Mouse (Mus musculus) bone marrow macrophage, adult 2 months (primary cell): ENCODE results near the gene Rsl24d1. TPM values are rescaled to one million over a fixed set of nuclear protein-coding genes. Genes with fewer than 3 reads are reported as not detected.
"Not testable (repeated sequence)": the region's sequence is repeated elsewhere in the genome, so short reads cannot be mapped to it uniquely, and the experiment has no call there.

Source experiments
- H3K27ac ChIP-seq: 2 replicates; pipeline ENCODE4 v1.5.1; 2012; ENCODE audit warnings: low read depth, low read length; ENCODE audit not compliant: insufficient read depth
- H3K4me1 ChIP-seq: 2 replicates; pipeline ENCODE4 v1.6.1; 2012; ENCODE audit warnings: low read length; ENCODE audit not compliant: control insufficient read depth, insufficient read depth
- H3K4me3 ChIP-seq: 2 replicates; pipeline ENCODE4 v1.5.1; 2012; ENCODE audit warnings: mild to moderate bottlenecking, low read length, moderate library complexity; ENCODE audit not compliant: insufficient read depth
- CTCF ChIP-seq: IDR thresholded peaks from 2 replicates; pipeline ENCODE4 v1.5.1; 2012; ENCODE audit warnings: low read depth, mild to moderate bottlenecking, low read length, moderate library complexity
- POLR2A ChIP-seq: IDR thresholded peaks from 2 replicates; pipeline ENCODE4 v1.6.1; 2012; ENCODE audit warnings: mild to moderate bottlenecking, low read depth, low read length, borderline replicate concordance
- polyA plus RNA-seq: library from polyadenylated mRNA; stranded (reverse); fragments of >200 nt; gene quantifications from 2 replicates; pipeline ENCODE4 v1.2.4, GENCODE M21; 2012; ENCODE audit not compliant: missing spikeins, insufficient read depth, insufficient read length

The Rsl24d1 gene
- polyA plus RNA-seq = 50.6 and 51.3 TPM in 2 replicates

- H3K4me3 ChIP-seq = peak within 1 kb of the TSS; percentile 100
These were observed at the start of gene Rsl24d1 for GRCm38 (mm10) chr9:73112919-73113906. Gene Rsl24d1, plus strand, starts transcription at chr9:73113426.

GRCm38 (mm10) chr9:73063621-73064290 lies 49.5 kb upstream of the Rsl24d1 start:
- no peak overlapping the region for H3K27ac ChIP-seq
- TF ChIP-seq CTCF (no peak), POLR2A (no peak)
- no peaks in the 10 kb centered on the region for H3K4me1 ChIP-seq
- no peak overlapping the region for H3K4me3 ChIP-seq

More at GRCm38 (mm10) chr9:73112919-73113906, at the start of gene Rsl24d1:
- H3K27ac ChIP-seq = peak within 1 kb of the TSS; percentile 63
- TF ChIP-seq POLR2A (no peak), CTCF (no peak)
- H3K4me1 ChIP-seq = peaks cover 8% of the 10 kb centered on the region

- TF ChIP-seq CTCF = no peak
- TF ChIP-seq POLR2A = no peak
- peaks cover 5% of the 10 kb centered on the region for H3K4me1 ChIP-seq
- no peak overlapping the region for H3K4me3 ChIP-seq
- no peak overlapping the region for H3K27ac ChIP-seq
These were observed 46.1 kb upstream of the Rsl24d1 start for GRCm38 (mm10) chr9:73067086-73067485.

GRCm38 (mm10) chr9:73068230-73068679 lies 45.0 kb upstream of the Rsl24d1 start:
- Histone ChIP-seq H3K4me1 (peaks cover 5% of the 10 kb centered on the region), H3K27ac (no peak overlapping the region), H3K4me3 (no peak overlapping the region)
- no peak for TF ChIP-seq CTCF
- TF ChIP-seq POLR2A = no peak

- TF ChIP-seq POLR2A (no peak), CTCF (no peak)
- H3K4me3 ChIP-seq = no peak overlapping the region
- H3K27ac ChIP-seq = no peak overlapping the region
- peaks cover 5% of the 10 kb centered on the region for H3K4me1 ChIP-seq
These were observed 44.5 kb upstream of the Rsl24d1 start for GRCm38 (mm10) chr9:73068688-73069087.

GRCm38 (mm10) chr9:73070971-73071659 lies 42.1 kb upstream of the Rsl24d1 start:
- no peak for TF ChIP-seq POLR2A
- TF ChIP-seq CTCF = 0 out of 2 replicates have a peak, but pooled peaks have one; percentile 21
- Histone ChIP-seq H3K4me1 (peaks cover 5% of the 10 kb centered on the region), H3K4me3 (no peak overlapping the region), H3K27ac (no peak overlapping the region)

- Histone ChIP-seq H3K4me1 (peaks cover 5% of the 10 kb centered on the region), H3K27ac (no peak overlapping the region), H3K4me3 (no peak overlapping the region)
- TF ChIP-seq CTCF = no peak
- TF ChIP-seq POLR2A = no peak
These were observed 40.8 kb upstream of the Rsl24d1 start for GRCm38 (mm10) chr9:73072426-73072825.

- Histone ChIP-seq H3K4me3 (no peak overlapping the region), H3K4me1 (peaks cover 5% of the 10 kb centered on the region), H3K27ac (no peak overlapping the region)
- TF ChIP-seq POLR2A = no peak
- TF ChIP-seq CTCF = no peak
These were observed 40.1 kb upstream of the Rsl24d1 start for GRCm38 (mm10) chr9:73073169-73073568.

- H3K27ac ChIP-seq, H3K4me1 ChIP-seq, H3K4me3 ChIP-seq: not testable (repeated sequence)
These were observed 33.9 kb upstream of the Rsl24d1 start for GRCm38 (mm10) chr9:73079349-73079748.

- no peak for TF ChIP-seq POLR2A
- no peak for TF ChIP-seq CTCF
- Histone ChIP-seq H3K4me1 (no peaks in the 10 kb centered on the region), H3K27ac (no peak overlapping the region), H3K4me3 (no peak overlapping the region)
These were observed 33.4 kb upstream of the Rsl24d1 start for GRCm38 (mm10) chr9:73079801-73080325.
